Mouse (Mus musculus) adrenal gland, postnatal 14 days (tissue): ENCODE measurements around the gene Elovl7. TPM values are rescaled to one million over a fixed set of nuclear protein-coding genes. Genes with fewer than 3 reads are reported as not detected.

Experiments used
- DNase-seq: peaks from one replicate; pipeline ENCODE4 v3.0.0; 2021; ENCODE audit warnings: mixed read lengths
- long read RNA-seq, 2 experiments: library from polyadenylated mRNA; stranded (forward); transcript quantifications; one replicate each; pipeline ENCODE4 v2.0.0; 2021
- total RNA-seq: library from RNA; stranded (reverse); gene quantifications from 2 replicates; pipeline ENCODE4 v1.2.3, GENCODE M21; 2021

The Elovl7 gene
- total RNA-seq = 3.2 and 3.5 TPM in 2 replicates
- long read RNA-seq, experiment 1, full-length matches to known transcripts = 2 of 2 reads
- long read RNA-seq, experiment 1, partial matches to known transcripts = 0 of 2 reads
- long read RNA-seq, experiment 1, other reads (novel, unspliced or antisense) = 0 of 2 reads
- long read RNA-seq, experiment 2, full-length matches to known transcripts = 3 of 4 reads
- long read RNA-seq, experiment 2, partial matches to known transcripts = 0 of 4 reads
- long read RNA-seq, experiment 2, other reads (novel, unspliced or antisense) = 1 of 4 reads

DNA sequence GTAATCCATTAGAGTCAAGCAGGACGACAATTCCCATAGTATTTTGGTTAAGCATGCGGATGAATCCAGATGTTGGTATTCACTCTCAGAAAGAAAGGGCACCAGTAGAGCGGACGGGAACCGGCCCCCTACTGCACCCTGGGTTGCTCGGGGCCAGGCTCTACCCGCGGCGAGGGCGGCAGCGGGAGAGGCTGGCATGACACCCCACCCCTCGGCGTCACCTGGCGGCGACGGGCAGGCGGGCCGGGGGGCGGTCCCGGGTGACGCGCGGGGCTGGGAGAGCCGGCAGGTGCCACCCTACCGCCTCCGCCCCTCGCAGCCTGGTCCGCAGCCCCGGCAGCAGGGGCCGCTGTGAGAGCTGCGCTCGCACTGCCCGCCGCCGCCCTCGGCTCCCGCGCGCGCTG lies at the start of gene Elovl7:
Elovl7 (plus strand) TSS at position 324 of the 404 bp plus-strand sequence.
- peak; percentile 84 for DNase-seq

GRCm38 (mm10) chr13:108164621-108165020 lies 49.6 kb upstream of the Elovl7 start:
- no peak for DNase-seq

GRCm38 (mm10) chr13:108170002-108170401 lies 44.2 kb upstream of the Elovl7 start:
- no peak for DNase-seq

GRCm38 (mm10) chr13:108170511-108170910 lies 43.7 kb upstream of the Elovl7 start:
- DNase-seq = no peak

DNA sequence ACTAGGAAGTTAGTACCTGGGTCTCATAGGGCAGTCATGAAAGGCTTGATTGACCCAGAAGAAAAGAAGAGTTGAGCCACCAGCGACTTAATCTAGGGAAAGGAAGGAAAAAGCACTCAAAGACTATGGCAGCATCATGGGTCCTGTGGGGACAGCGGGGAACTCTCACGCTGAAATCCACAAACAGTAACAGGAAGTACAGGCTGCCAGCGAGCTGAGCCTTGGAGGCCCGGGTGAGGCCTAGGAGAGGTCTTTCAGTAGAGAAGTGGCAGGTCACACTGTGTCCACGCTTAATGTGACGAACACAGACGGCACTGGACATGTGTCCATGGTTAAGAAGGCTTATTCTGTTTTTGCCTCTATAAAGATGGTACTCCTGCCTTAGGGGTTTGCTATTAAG lies 34.6 kb upstream of the Elovl7 start:
- no peak for DNase-seq

- DNase-seq = no peak
Observed at GRCm38 (mm10) chr13:108180821-108181220, 33.4 kb upstream of the Elovl7 start.

- DNase-seq = no peak
Observed at GRCm38 (mm10) chr13:108184743-108185255, 29.4 kb upstream of the Elovl7 start.

- DNase-seq = no peak
Observed at GRCm38 (mm10) chr13:108185530-108185929, 28.7 kb upstream of the Elovl7 start.

GRCm38 (mm10) chr13:108187994-108188393 lies 26.2 kb upstream of the Elovl7 start:
- DNase-seq = no peak

GRCm38 (mm10) chr13:108191074-108191720 lies 23.0 kb upstream of the Elovl7 start:
- peak; percentile 63 for DNase-seq

GRCm38 (mm10) chr13:108195474-108195873 lies 18.7 kb upstream of the Elovl7 start:
- DNase-seq = no peak

GRCm38 (mm10) chr13:108204857-108205256 lies 9.3 kb upstream of the Elovl7 start:
- DNase-seq = no peak

- DNase-seq = no peak
Observed at GRCm38 (mm10) chr13:108207447-108207846, 6.8 kb upstream of the Elovl7 start.

DNA sequence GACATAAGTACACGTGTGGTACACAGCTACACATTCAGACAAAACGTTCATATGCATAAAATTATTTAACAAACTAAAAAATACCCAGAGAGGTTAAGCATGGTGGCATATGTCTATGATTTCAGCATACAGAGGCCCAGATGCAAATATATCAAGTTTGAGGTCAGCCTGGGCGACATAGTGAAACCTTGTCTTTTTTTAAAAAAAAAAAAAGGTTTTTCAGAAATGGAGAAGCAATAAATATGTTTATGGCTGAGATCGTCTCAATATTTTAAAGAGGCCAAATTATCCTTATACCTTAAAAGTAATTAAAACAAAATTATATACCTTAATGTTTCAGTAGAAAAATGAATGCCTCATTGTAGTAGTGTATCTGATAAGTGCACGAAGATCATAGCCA lies 6.1 kb upstream of the Elovl7 start:
- DNase-seq = no peak

GRCm38 (mm10) chr13:108210960-108211359 lies 3.2 kb upstream of the Elovl7 start:
- DNase-seq = no peak

GRCm38 (mm10) chr13:108212397-108213018 lies 1.7 kb upstream of the Elovl7 start:
- no peak for DNase-seq

GRCm38 (mm10) chr13:108214485-108215107 lies 392 bp downstream of the Elovl7 start:
- DNase-seq = peak; percentile 22

DNA sequence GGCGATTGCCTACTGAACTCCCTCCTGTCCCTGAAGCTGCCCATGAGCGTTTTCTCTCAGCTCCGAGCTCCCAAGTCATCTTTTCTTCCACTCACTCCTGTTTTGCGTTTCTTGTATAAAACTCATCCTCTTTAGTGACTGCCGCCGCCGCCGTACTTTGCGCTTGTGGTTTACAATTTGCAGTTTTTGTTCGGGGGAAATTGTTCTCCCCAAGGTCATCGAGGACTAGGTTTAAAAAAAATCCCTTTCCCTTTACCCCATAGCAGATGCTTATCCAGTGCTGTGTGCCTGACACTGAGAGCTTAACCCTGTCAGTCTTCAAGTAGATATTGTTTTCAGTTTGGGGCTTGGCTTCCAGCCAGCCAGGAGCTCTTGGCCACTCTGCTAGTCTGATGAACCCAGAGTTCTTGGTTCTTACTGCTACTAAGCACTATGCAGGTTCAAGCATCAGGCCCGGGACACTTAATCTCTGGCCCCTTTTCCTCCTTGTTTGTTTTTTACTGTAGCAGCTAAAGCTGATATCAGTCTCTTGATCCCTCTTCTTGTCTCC lies 1.1 kb downstream of the Elovl7 start:
- no peak for DNase-seq

DNA sequence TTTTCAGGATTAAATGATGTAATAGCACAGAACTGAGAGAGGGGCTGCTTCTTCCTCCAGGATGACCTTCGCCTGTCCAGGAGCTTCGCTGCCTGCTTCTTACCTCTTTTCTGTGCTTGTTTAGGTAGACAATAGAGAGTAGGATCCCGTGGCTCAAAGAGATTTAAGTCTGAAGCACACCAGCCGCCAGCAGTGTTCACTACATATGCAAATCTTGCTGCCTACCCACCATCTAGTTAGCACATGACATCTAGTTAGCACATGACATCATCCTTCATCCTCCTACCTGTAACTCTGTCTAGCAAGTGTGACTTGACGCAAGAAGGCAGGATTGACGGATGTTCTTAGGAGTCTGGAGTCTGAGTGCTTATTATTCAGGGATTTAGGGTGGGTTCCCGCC lies 5.6 kb downstream of the Elovl7 start:
- no peak for DNase-seq

GRCm38 (mm10) chr13:108229191-108229590 lies 15.0 kb downstream of the Elovl7 start:
- DNase-seq = no peak

DNA sequence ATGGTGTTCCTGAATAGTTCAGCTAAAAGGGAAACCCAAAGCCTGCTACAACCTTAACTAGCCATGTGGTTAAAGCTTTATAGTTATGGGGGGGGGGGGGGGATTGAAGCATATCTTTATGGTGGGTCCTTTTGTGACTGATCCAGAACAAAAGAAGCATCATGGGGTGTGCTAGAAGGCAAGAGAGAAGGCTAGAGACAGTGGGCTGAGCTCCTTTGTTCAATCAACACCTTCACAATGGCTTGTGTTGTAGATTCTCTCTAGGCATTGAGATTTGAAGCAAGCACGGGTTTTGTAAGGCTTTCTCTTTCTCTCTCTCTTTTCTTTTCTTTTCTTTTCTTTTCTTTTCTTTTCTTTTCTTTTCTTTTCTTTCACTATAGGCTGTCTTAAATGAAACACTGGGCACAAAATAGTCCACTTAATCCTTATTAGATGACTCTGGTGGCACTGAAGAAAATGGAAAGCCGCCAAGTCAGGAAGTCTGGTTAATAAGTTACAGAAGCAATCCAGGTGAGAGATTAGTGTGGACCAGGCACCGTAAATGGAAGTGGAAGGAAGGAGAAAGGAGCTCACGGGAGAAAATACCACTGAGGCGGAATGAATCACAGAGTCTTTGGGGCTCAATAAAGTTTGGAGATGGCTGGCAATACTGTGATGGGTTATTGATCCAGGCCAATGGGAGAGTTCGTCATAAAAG lies 15.6 kb downstream of the Elovl7 start:
- no peak for DNase-seq

DNA sequence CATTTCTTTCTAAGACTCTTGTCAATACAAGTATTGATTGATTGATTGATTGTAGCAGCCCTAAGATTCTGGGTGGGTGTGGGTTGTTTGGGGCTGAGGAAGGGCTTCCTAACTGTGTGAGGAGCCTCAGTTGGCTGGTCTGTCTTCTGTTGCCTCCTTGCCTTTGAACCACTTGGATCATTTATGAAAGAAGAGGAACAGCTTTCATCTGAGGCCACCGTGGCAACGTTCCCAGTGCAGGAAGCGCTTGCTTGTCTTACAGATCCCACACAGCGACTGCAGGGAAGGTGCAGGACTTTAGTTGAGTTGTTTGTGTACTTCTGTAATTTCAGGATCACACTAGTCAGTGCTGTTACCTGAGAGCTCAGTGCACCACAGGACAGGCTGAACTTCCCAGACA lies 25.8 kb downstream of the Elovl7 start:
- DNase-seq = peak; percentile 27
